Mouse (Mus musculus) forebrain, embryonic 14.5 days (tissue): ENCODE measurements around the gene AL732309.1. TPM values are rescaled to one million over a fixed set of nuclear protein-coding genes. Genes with fewer than 3 reads are reported as not detected.

ENCODE experiments used
- ATAC-seq: fragments of 200-750 bp; cut with Nextera tagmentation; 2 replicates; pipeline ENCODE4 v1.8.0; 2017; ENCODE audit warnings: mild to moderate bottlenecking, moderate library complexity
- DNase-seq: peaks from one replicate; pipeline ENCODE4 v3.0.0-alpha.2; 2015; ENCODE audit warnings: low spot score
- H3K27ac ChIP-seq: fragments of 300-500 bp; sonication (generic); 2 replicates; pipeline ENCODE4 v1.5.1; 2014; ENCODE audit warnings: low read depth, mild to moderate bottlenecking, control low read depth, low read length, moderate library complexity
- H3K27me3 ChIP-seq: fragments of 300-500 bp; sonication (generic); replicated peaks from 2 replicates; pipeline ENCODE4 v1.6.1; 2014; ENCODE audit warnings: low read length, control low read depth, mixed read lengths; ENCODE audit not compliant: control insufficient read depth, insufficient read depth
- H3K36me3 ChIP-seq: fragments of 300-500 bp; sonication (generic); 2 replicates; pipeline ENCODE4 v1.6.1; 2014; ENCODE audit warnings: low read length, control low read depth; ENCODE audit not compliant: control insufficient read depth, insufficient read depth
- H3K4me1 ChIP-seq: fragments of 300-500 bp; sonication (generic); 2 replicates; pipeline ENCODE4 v1.6.1; 2014; ENCODE audit warnings: antibody characterized with exemption, low read length, control low read depth; ENCODE audit not compliant: control insufficient read depth, insufficient read depth
- H3K4me2 ChIP-seq: fragments of 300-500 bp; sonication (generic); 2 replicates; pipeline ENCODE4 v1.6.1; 2014; ENCODE audit warnings: mild to moderate bottlenecking, control low read depth, low read length
- H3K4me3 ChIP-seq: fragments of 300-500 bp; sonication (generic); 2 replicates; pipeline ENCODE4 v1.5.1; 2014; ENCODE audit warnings: low read depth, low read length, control low read depth
- H3K9ac ChIP-seq: fragments of 300-500 bp; sonication (generic); 2 replicates; pipeline ENCODE4 v1.6.1; 2014; ENCODE audit warnings: mild to moderate bottlenecking, low read length, control low read depth, moderate library complexity
- H3K9me3 ChIP-seq: fragments of 300-500 bp; sonication (generic); replicated peaks from 2 replicates; pipeline ENCODE4 v1.6.1; 2016; ENCODE audit warnings: low read length, control low read depth, mixed read lengths; ENCODE audit not compliant: control insufficient read depth
- WGBS: fragments of 180-500 bp; shearing (Covaris S2); extraction: QIAGEN DNeasy Blood & Tissue Kit; methylation state at CpG from one replicate; pipeline ENCODE4 v1.1.7; 2014; 5-methylcytosine and 5-hydroxymethylcytosine counted together
- polyA plus RNA-seq: library from polyadenylated mRNA; unstranded; fragments of >200 nt; fragmentation: Nextera tagmentation; extraction: Ambion mirVana; gene quantifications from 2 replicates; pipeline ENCODE4 v1.2.1, GENCODE M21; 2014

The AL732309.1 gene
- polyA plus RNA-seq, 1 experiment from 2014 or later: 4.7 TPM

DNA sequence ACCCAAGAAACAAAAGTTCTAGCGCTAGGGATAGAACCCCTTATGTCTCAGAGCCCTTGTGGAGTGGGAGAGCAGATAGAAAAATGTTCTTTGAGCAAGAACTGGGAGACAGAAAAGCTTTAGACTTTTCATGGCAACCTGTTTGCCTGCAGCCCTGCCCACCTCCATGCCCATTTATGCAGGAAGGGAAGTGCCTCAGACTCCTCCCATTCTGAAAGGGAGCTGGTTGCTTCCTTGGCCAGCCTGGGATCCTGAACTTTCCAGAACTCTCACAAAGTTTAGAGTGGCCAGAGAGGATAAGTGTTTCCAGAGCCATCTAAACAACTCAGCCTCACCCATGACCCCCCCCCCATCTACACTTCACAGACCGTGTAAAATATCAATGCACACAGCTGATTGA, 49.5 kb downstream of the AL732309.1 start:
- Histone ChIP-seq H3K27me3 (peaks cover 26% of the 10 kb centered on the region), H3K4me2 (no peak overlapping the region), H3K9ac (no peak overlapping the region), H3K4me1 (no peaks in the 10 kb centered on the region), H3K4me3 (no peak overlapping the region), H3K36me3 (peaks cover 42% of the 10 kb centered on the region), H3K9me3 (no peaks in the 10 kb centered on the region), H3K27ac (no peak overlapping the region)
- ATAC-seq (no peak), DNase-seq (no peak)
- 30% methylated on average over 2 of the region's 2 CpGs for WGBS

DNA sequence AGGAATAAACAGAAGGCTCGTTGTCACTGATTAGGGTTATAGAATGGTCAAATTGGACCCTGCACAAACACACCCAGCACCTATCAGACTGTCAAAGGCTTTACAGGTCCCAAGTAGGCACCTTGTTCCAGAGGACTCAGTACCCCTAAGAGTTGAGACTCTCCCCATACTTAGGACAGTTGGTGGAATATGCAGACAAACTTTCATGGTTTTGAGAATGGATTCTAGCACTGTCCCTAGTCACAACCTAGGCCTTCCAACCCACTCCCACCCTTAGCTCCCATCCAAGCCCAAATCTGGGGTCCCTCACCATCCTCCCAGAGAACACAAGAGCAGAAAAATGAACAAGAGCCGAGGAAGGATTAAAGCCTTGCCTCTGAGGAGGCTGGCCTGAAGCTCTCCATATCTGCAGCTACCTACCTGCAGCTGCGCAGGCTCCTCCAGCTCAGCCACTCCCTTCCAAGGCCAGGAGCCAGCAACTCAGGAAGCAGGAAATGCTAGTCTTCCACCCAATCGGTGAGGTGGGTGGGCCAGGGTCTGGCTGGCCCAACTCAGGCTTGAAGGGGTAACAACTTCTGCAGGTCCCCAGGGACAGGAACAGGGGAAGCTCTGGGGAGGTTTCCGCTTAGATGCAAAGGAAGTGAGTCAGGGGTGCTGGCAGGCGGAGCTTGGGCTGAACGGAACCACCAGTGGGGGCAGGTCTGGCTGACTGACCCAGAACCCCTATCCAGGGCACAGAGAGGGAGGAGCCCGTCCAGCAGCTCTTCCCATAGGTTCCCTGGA, 50.3 kb downstream of the AL732309.1 start, which contains the start of gene Tor4a:
Gene Tor4a (minus strand): TSS at position 715 of the 783 bp plus-strand sequence.
- no peak within 1 kb of the TSS for H3K9ac ChIP-seq
- peaks cover 26% of the 10 kb centered on the region for H3K27me3 ChIP-seq
- H3K4me1 ChIP-seq: no peaks in the 10 kb centered on the region
- no peak within 1 kb of the TSS for H3K4me3 ChIP-seq
- H3K4me2 ChIP-seq: no peak within 1 kb of the TSS
- H3K36me3 ChIP-seq: peaks cover 33% of the 10 kb centered on the region
- DNase-seq: no peak
- ATAC-seq: no peak
- H3K9me3 ChIP-seq: no peaks in the 10 kb centered on the region
- H3K27ac ChIP-seq: no peak within 1 kb of the TSS
- 11% methylated on average over 8 of the region's 8 CpGs for WGBS

- Histone ChIP-seq H3K4me1 (no peaks in the 10 kb centered on the region), H3K4me2 (no peak overlapping the region), H3K9ac (no peak overlapping the region), H3K27me3 (peaks cover 26% of the 10 kb centered on the region), H3K36me3 (peaks cover 25% of the 10 kb centered on the region), H3K9me3 (no peaks in the 10 kb centered on the region), H3K27ac (no peak overlapping the region), H3K4me3 (no peak overlapping the region)
- WGBS: 25% methylated on average over 55 of the region's 55 CpGs
- DNase-seq: no peak
- no peak for ATAC-seq
These were observed 51.2 kb downstream of the AL732309.1 start for GRCm38 (mm10) chr2:25195211-25196156.

Other genes with a start within 250 kb of the AL732309.1 start
- 96.1 and 123 TPM in 2 replicates for gene Nsmf, start 192.5 kb downstream of the AL732309.1 start, polyA plus RNA-seq
- gene Entpd8, start 166.6 kb downstream of the AL732309.1 start, polyA plus RNA-seq: not detected in 2 replicates
- gene Noxa1, start 151.7 kb downstream of the AL732309.1 start, polyA plus RNA-seq: not detected in 2 replicates
- 18.6 and 22.1 TPM in 2 replicates for gene Nrarp, start 66.1 kb downstream of the AL732309.1 start, polyA plus RNA-seq
- gene Tor4a, start 50.0 kb downstream of the AL732309.1 start, polyA plus RNA-seq: 0.97 and 1.9 TPM in 2 replicates
- 68.8 and 73.5 TPM in 2 replicates for gene Nelfb, start 35.4 kb downstream of the AL732309.1 start, polyA plus RNA-seq
- not detected in 2 replicates for gene Stpg3, start 32.2 kb downstream of the AL732309.1 start, polyA plus RNA-seq
- gene Fam166a, start 28.1 kb downstream of the AL732309.1 start, polyA plus RNA-seq: 1.1 TPM in 1 of 2 replicates, not detected in the other
- gene Tubb4b, start 22.2 kb downstream of the AL732309.1 start, polyA plus RNA-seq: 392 and 409 TPM in 2 replicates
- gene Slc34a3, start 12.5 kb downstream of the AL732309.1 start, polyA plus RNA-seq: 0.10 TPM in 1 of 2 replicates, not detected in the other
- not detected in 2 replicates for gene Rnf224, start 10.1 kb downstream of the AL732309.1 start, polyA plus RNA-seq
- gene Rnf208, start 4.6 kb downstream of the AL732309.1 start, polyA plus RNA-seq: 67.4 and 98.5 TPM in 2 replicates
- not detected in 2 replicates for gene Cysrt1, start 4.4 kb downstream of the AL732309.1 start, polyA plus RNA-seq
- 14.7 and 17.4 TPM in 2 replicates for gene Tmem203, start 8.6 kb upstream of the AL732309.1 start, polyA plus RNA-seq
- gene Tprn, start 15.8 kb upstream of the AL732309.1 start, polyA plus RNA-seq: 6.6 and 9.9 TPM in 2 replicates
- gene Ssna1, start 25.6 kb upstream of the AL732309.1 start, polyA plus RNA-seq: 258 and 281 TPM in 2 replicates
- gene Anapc2, start 25.6 kb upstream of the AL732309.1 start, polyA plus RNA-seq: 105 and 123 TPM in 2 replicates
- not detected in 2 replicates for gene Tmem210, start 41.3 kb upstream of the AL732309.1 start, polyA plus RNA-seq
- gene Lrrc26, start 43.1 kb upstream of the AL732309.1 start, polyA plus RNA-seq: 0.25 TPM in 1 of 2 replicates, not detected in the other
- 17.0 and 21.1 TPM in 2 replicates for gene Grin1, start 72.3 kb upstream of the AL732309.1 start, polyA plus RNA-seq
- 69.5 and 87.7 TPM in 2 replicates for gene Man1b1, start 85.5 kb upstream of the AL732309.1 start, polyA plus RNA-seq
- 21.3 and 21.4 TPM in 2 replicates for gene Dpp7, start 109.5 kb upstream of the AL732309.1 start, polyA plus RNA-seq
- gene Uap1l1, start 118.8 kb upstream of the AL732309.1 start, polyA plus RNA-seq: 5.8 and 7.8 TPM in 2 replicates
- 27.8 and 28.9 TPM in 2 replicates for gene Sapcd2, start 125.5 kb upstream of the AL732309.1 start, polyA plus RNA-seq
- gene Entpd2, start 149.0 kb upstream of the AL732309.1 start, polyA plus RNA-seq: 1.9 and 2.5 TPM in 2 replicates
- gene Npdc1, start 152.5 kb upstream of the AL732309.1 start, polyA plus RNA-seq: 263 and 331 TPM in 2 replicates
- gene Fut7, start 176.4 kb upstream of the AL732309.1 start, polyA plus RNA-seq: 0.21 TPM in 1 of 2 replicates, not detected in the other
- 6.7 and 11.9 TPM in 2 replicates for gene Abca2, start 181.8 kb upstream of the AL732309.1 start, polyA plus RNA-seq
- 1.1 and 2.2 TPM in 2 replicates for gene Clic3, start 210.0 kb upstream of the AL732309.1 start, polyA plus RNA-seq
- gene Paxx, start 214.2 kb upstream of the AL732309.1 start, polyA plus RNA-seq: 93.2 and 101 TPM in 2 replicates
- gene Ptgds, start 223.2 kb upstream of the AL732309.1 start, polyA plus RNA-seq: 170 and 301 TPM in 2 replicates
- gene Lcn12, start 247.0 kb upstream of the AL732309.1 start, polyA plus RNA-seq: not detected in 2 replicates